Mouse (Mus musculus): ENCODE measurements around the gene Dph3.

DNA sequence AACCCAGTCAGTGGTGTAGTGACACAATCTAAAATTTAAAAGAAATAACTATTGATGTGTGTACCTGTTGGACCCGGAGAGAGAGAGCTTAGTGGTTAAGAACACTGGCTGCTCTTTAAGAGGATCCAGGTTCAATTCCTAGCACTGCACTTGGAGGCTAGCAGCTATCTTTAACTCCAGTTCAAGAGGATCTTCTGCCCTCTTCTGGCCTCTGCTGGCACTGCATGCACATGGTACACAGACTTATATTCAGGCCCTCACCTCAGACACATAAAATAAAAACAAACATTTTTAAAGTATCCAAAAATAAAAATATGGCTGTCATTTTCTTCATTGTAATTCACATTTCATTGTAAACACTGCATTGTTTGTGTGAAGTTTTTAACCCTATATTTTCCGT, 28.9 kb downstream of the Dph3 start:
- TF ChIP-seq CTCF (IDR thresholded peaks at IDR 0.05; ENCODE audit: control insufficient read depth, insufficient read depth, insufficient read length) (no peak), FOSL1 (IDR thresholded peaks at IDR 0.05; ENCODE audit: insufficient read depth, low read length, poor library complexity, severe bottlenecking) (no peak), MAX (IDR thresholded peaks at IDR 0.05) (no peak)

Data from C2C12 (cell line).